Mouse (Mus musculus) lung, embryonic 14.5 days (tissue): Measurements from ENCODE around the gene Sdr39u1. TPM values are rescaled to one million over a fixed set of nuclear protein-coding genes. Genes with fewer than 3 reads are reported as not detected.

Experiments
- ATAC-seq: fragments of 200-750 bp; cut with Nextera tagmentation; 2 replicates; pipeline ENCODE4 v1.8.0; 2017; ENCODE audit warnings: mild to moderate bottlenecking, moderate TSS enrichment, moderate library complexity; ENCODE audit not compliant: insufficient read depth
- DNase-seq: peaks from one replicate; pipeline ENCODE4 v3.0.0-alpha.2; 2015
- H3K27ac ChIP-seq: fragments of 300-500 bp; sonication (generic); 2 replicates; pipeline ENCODE4 v1.5.1; 2014; ENCODE audit warnings: low read depth, mild to moderate bottlenecking, moderate library complexity
- H3K27me3 ChIP-seq: fragments of 300-500 bp; sonication (generic); 2 replicates; pipeline ENCODE4 v1.6.1; 2014; ENCODE audit warnings: low read length, control low read depth; ENCODE audit not compliant: insufficient read depth
- H3K36me3 ChIP-seq: fragments of 300-500 bp; sonication (generic); 2 replicates; pipeline ENCODE4 v1.6.1; 2014; ENCODE audit warnings: control low read depth; ENCODE audit not compliant: insufficient read depth
- H3K4me1 ChIP-seq: fragments of 300-500 bp; sonication (generic); 2 replicates; pipeline ENCODE4 v1.6.1; 2014; ENCODE audit warnings: antibody characterized with exemption, control low read depth; ENCODE audit not compliant: insufficient read depth
- H3K4me2 ChIP-seq: fragments of 300-500 bp; sonication (generic); 2 replicates; pipeline ENCODE4 v1.6.1; 2014; ENCODE audit warnings: mild to moderate bottlenecking
- H3K4me3 ChIP-seq: fragments of 300-500 bp; sonication (generic); 2 replicates; pipeline ENCODE4 v1.5.1; 2014; ENCODE audit warnings: low read depth, low read length
- H3K9ac ChIP-seq: fragments of 300-500 bp; sonication (generic); 2 replicates; pipeline ENCODE4 v1.6.1; 2014
- H3K9me3 ChIP-seq: fragments of 300-500 bp; sonication (generic); 2 replicates; pipeline ENCODE4 v1.6.1; 2016; ENCODE audit warnings: low read depth, low read length, control low read depth
- CTCF ChIP-seq: IDR thresholded peaks from 2 replicates; pipeline ENCODE4 v1.5.1; 2016; ENCODE audit warnings: antibody characterized with exemption, low read depth
- WGBS: fragments of 180-500 bp; shearing (Covaris S2); extraction: QIAGEN DNeasy Blood & Tissue Kit; methylation state at CpG from one replicate; pipeline ENCODE4 v1.1.7; 2014; 5-methylcytosine and 5-hydroxymethylcytosine counted together
- polyA plus RNA-seq: library from polyadenylated mRNA; unstranded; fragments of >200 nt; fragmentation: Nextera tagmentation; extraction: Ambion mirVana; gene quantifications from 2 replicates; pipeline ENCODE4 v1.2.1, GENCODE M21; 2014

Gene Sdr39u1
- polyA plus RNA-seq, 1 experiment from 2014 or later: 47.2 TPM

GRCm38 (mm10) chr14:55900414-55900755 lies 292 bp upstream of the Sdr39u1 start:
- Histone ChIP-seq H3K4me2 (peak overlapping the region; percentile 94), H3K36me3 (peaks cover 28% of the 10 kb centered on the region), H3K4me3 (peak overlapping the region; percentile 41), H3K9me3 (no peaks in the 10 kb centered on the region), H3K27me3 (no peaks in the 10 kb centered on the region), H3K27ac (peak overlapping the region; percentile 64; the same call in 1 of the 2 replicates), H3K4me1 (0 out of 2 replicates have a peak, but pooled peaks cover 7% of the 10 kb centered on the region), H3K9ac (peak overlapping the region; percentile 63)
- peak; percentile 25 for ATAC-seq
- TF ChIP-seq CTCF: no peak
- no peak for DNase-seq
- WGBS: 4% methylated on average over 12 of the region's 12 CpGs

DNA sequence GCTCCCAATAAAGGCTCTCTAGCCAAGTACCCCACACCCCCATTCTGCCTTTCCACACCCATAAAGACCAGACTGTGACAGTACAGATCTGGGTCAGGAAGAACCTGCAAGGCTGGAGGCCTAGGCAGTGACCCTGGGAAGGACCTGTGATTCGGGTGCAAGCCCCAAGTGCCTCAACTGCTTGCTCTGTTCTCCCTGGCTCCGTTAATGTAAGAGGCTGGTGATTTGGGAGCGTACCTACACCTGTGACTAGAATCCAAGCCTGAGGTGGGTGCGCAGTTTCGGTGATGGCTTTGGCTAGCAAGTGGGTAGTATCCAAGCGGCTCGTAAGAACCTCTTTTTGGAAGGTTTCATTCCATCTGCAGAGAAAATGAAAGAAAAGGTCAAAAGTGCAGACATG lies 1.1 kb downstream of the Sdr39u1 start:
- H3K9me3 ChIP-seq: no peaks in the 10 kb centered on the region
- peak overlapping the region; percentile 41 for H3K4me3 ChIP-seq
- H3K4me2 ChIP-seq: peak overlapping the region; percentile 94
- no peak for TF ChIP-seq CTCF
- H3K4me1 ChIP-seq: 0 out of 2 replicates have a peak, but pooled peaks cover 7% of the 10 kb centered on the region
- DNase-seq (no peak), ATAC-seq (no peak)
- peaks cover 43% of the 10 kb centered on the region for H3K36me3 ChIP-seq
- no peak overlapping the region; the same call in 1 of the 2 replicates for H3K27ac ChIP-seq
- no peak overlapping the region; the same call in 1 of the 2 replicates for H3K9ac ChIP-seq
- 82% methylated on average over 7 of the region's 7 CpGs for WGBS
- H3K27me3 ChIP-seq: no peaks in the 10 kb centered on the region

- peaks cover 53% of the 10 kb centered on the region for H3K36me3 ChIP-seq
- H3K9me3 ChIP-seq: no peaks in the 10 kb centered on the region
- 0 out of 2 replicates have a peak, but pooled peaks cover 7% of the 10 kb centered on the region for H3K4me1 ChIP-seq
- H3K4me2 ChIP-seq: no peak overlapping the region
- H3K27ac ChIP-seq: no peak overlapping the region
- H3K9ac ChIP-seq: no peak overlapping the region
- TF ChIP-seq CTCF: no peak
- no peak for DNase-seq
- no peak overlapping the region for H3K4me3 ChIP-seq
- 89% methylated on average over 12 of the region's 12 CpGs for WGBS
- H3K27me3 ChIP-seq: no peaks in the 10 kb centered on the region
- no peak for ATAC-seq
Measured at GRCm38 (mm10) chr14:55897671-55898070, 2.4 kb downstream of the Sdr39u1 start.

DNA sequence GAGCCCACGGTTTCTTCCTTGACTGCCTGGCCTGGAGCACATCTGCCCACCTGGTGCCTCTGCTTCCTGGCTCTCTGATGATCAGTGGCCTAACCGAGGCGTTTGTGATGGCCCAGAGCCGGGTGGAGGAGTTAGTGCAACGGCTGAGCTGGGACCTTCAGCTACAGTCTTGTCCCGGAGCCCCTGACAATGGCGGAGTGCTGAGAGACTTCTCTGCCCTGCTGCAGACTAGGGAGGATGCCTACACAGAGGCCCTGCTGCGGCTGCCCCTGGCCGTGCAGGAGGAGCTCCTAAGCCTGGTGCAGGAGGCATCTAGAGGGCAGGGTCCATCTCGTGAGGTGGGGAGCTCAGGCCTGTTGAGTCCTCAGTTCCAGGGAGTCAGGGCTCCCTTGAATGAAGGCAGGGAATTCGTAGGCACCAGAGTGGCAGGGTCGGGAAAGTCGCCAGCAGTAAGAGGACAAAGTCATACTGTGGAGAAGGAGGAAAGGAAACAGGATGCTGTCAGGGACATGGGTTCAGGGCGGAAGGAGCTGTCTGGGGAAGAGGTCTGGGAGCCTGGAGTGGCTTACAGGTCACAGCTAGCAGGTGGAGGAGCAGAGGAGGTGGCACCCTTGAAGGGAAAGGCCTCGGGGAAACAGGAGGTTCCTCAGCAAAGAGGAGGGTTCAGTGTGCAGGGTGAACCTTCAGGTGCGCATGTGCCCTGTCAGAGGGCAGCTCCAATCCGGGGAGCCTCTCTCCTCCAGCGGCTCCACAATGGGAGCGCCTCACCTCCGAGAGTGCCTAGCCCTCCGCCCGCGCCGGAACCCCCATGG lies 13.3 kb downstream of the Sdr39u1 start:
- Histone ChIP-seq H3K9me3 (no peaks in the 10 kb centered on the region), H3K4me3 (peak overlapping the region; percentile 67; the same call in 1 of the 2 replicates), H3K4me1 (peaks cover 10% of the 10 kb centered on the region; the same call in 1 of the 2 replicates), H3K4me2 (peak overlapping the region; percentile 74; the same call in 1 of the 2 replicates), H3K9ac (peak overlapping the region; percentile 86; the same call in 1 of the 2 replicates), H3K27ac (no peak overlapping the region), H3K27me3 (no peaks in the 10 kb centered on the region), H3K36me3 (peaks cover 56% of the 10 kb centered on the region)
- ATAC-seq: no peak
- WGBS: 76% methylated on average over 24 of the region's 24 CpGs
- no peak for TF ChIP-seq CTCF
- no peak for DNase-seq

GRCm38 (mm10) chr14:55885791-55886271 lies 14.3 kb downstream of the Sdr39u1 start:
- DNase-seq: peak; percentile 77
- ATAC-seq: no peak
- Histone ChIP-seq H3K4me2 (peak overlapping the region; percentile 74), H3K36me3 (peaks cover 47% of the 10 kb centered on the region), H3K9me3 (no peaks in the 10 kb centered on the region), H3K4me3 (peak overlapping the region; percentile 67), H3K27ac (peak overlapping the region; percentile 97), H3K4me1 (peaks cover 10% of the 10 kb centered on the region; the same call in 1 of the 2 replicates), H3K9ac (peak overlapping the region; percentile 86), H3K27me3 (no peaks in the 10 kb centered on the region)
- TF ChIP-seq CTCF: no peak
- 2% methylated on average over 16 of the region's 16 CpGs for WGBS

GRCm38 (mm10) chr14:55885114-55885790 lies 14.8 kb downstream of the Sdr39u1 start:
- WGBS: 1% methylated on average over 27 of the region's 30 CpGs
- Histone ChIP-seq H3K27ac (peak overlapping the region; percentile 97), H3K4me1 (peaks cover 10% of the 10 kb centered on the region; the same call in 1 of the 2 replicates), H3K4me2 (peak overlapping the region; percentile 74), H3K27me3 (no peaks in the 10 kb centered on the region), H3K4me3 (peak overlapping the region; percentile 67), H3K9ac (peak overlapping the region; percentile 86), H3K36me3 (peaks cover 42% of the 10 kb centered on the region), H3K9me3 (no peaks in the 10 kb centered on the region)
- DNase-seq: no peak
- TF ChIP-seq CTCF: no peak
- ATAC-seq: peak; percentile 74
